Mouse (Mus musculus) E14TG2a.4 (cell line): Measurements from ENCODE around the gene 1700017B05Rik.

Experiments
- H3K27me3 ChIP-seq: 2 replicates; pipeline ENCODE4 v1.6.1; 2014; ENCODE audit warnings: low read length, control low read depth; ENCODE audit not compliant: insufficient read depth
- H3K36me3 ChIP-seq: 2 replicates; pipeline ENCODE4 v1.6.1; 2014; ENCODE audit warnings: low read length, control low read depth; ENCODE audit not compliant: insufficient read depth
- H3K4me1 ChIP-seq: replicated peaks from 2 replicates; pipeline ENCODE4 v1.6.1; 2014; ENCODE audit warnings: low read depth, low read length, control low read depth
- H3K4me3 ChIP-seq: replicated peaks from 2 replicates; pipeline ENCODE4 v1.5.1; 2014; ENCODE audit warnings: mild to moderate bottlenecking, low read length
- H3K9me3 ChIP-seq: 2 replicates; pipeline ENCODE4 v1.6.1; 2014; ENCODE audit warnings: low read length, control low read depth
- CTCF ChIP-seq: conservative IDR thresholded peaks from 2 replicates; pipeline ENCODE4 v1.5.1; 2014; ENCODE audit warnings: low read length
- NANOG ChIP-seq: IDR thresholded peaks from 2 replicates; pipeline ENCODE4 v1.6.1; 2014; ENCODE audit warnings: borderline replicate concordance, low read length, mixed read lengths
- POU5F1 ChIP-seq: IDR thresholded peaks from 2 replicates; pipeline ENCODE4 v1.6.1; 2014; ENCODE audit warnings: low read length, borderline replicate concordance

The 1700017B05Rik gene

GRCm38 (mm10) chr9:57248030-57248942 lies 14.1 kb downstream of the 1700017B05Rik start:
- Histone ChIP-seq H3K36me3 (peaks cover 28% of the 10 kb centered on the region), H3K4me1 (peaks cover 54% of the 10 kb centered on the region), H3K27me3 (peaks cover 7% of the 10 kb centered on the region; the same call in 1 of the 2 replicates), H3K9me3 (peaks cover 15% of the 10 kb centered on the region), H3K4me3 (no peak overlapping the region)
- no peak for TF ChIP-seq POU5F1
- TF ChIP-seq NANOG, result no peak
- TF ChIP-seq CTCF, result no peak

GRCm38 (mm10) chr9:57247201-57247671 lies 15.2 kb downstream of the 1700017B05Rik start:
- peaks cover 15% of the 10 kb centered on the region for H3K9me3 ChIP-seq
- H3K27me3 ChIP-seq, result peaks cover 7% of the 10 kb centered on the region; the same call in 1 of the 2 replicates
- H3K4me1 ChIP-seq, result peaks cover 62% of the 10 kb centered on the region
- no peak overlapping the region for H3K4me3 ChIP-seq
- TF ChIP-seq CTCF (no peak), POU5F1 (no peak), NANOG (no peak)
- peaks cover 18% of the 10 kb centered on the region for H3K36me3 ChIP-seq

- TF ChIP-seq POU5F1 (no peak), NANOG (no peak), CTCF (no peak)
- Histone ChIP-seq H3K4me1 (peaks cover 57% of the 10 kb centered on the region), H3K9me3 (peaks cover 11% of the 10 kb centered on the region), H3K4me3 (no peak overlapping the region), H3K36me3 (peaks cover 10% of the 10 kb centered on the region), H3K27me3 (peaks cover 11% of the 10 kb centered on the region)
Measured at GRCm38 (mm10) chr9:57246482-57246881, 15.9 kb downstream of the 1700017B05Rik start.

- Histone ChIP-seq H3K36me3 (no peaks in the 10 kb centered on the region), H3K4me3 (peak overlapping the region; percentile 17; the same call in 1 of the 2 replicates), H3K9me3 (no peaks in the 10 kb centered on the region), H3K27me3 (peaks cover 19% of the 10 kb centered on the region), H3K4me1 (peaks cover 59% of the 10 kb centered on the region)
- TF ChIP-seq POU5F1 (no peak), NANOG (peak; percentile 37; the same call in 1 of the 2 replicates), CTCF (no peak)
Measured at GRCm38 (mm10) chr9:57244106-57244685, 18.2 kb downstream of the 1700017B05Rik start.

- TF ChIP-seq NANOG, result no peak
- no peak for TF ChIP-seq CTCF
- TF ChIP-seq POU5F1, result no peak
- H3K4me1 ChIP-seq, result peaks cover 57% of the 10 kb centered on the region
- H3K9me3 ChIP-seq, result no peaks in the 10 kb centered on the region
- H3K36me3 ChIP-seq, result no peaks in the 10 kb centered on the region
- no peak overlapping the region for H3K4me3 ChIP-seq
- H3K27me3 ChIP-seq, result peaks cover 19% of the 10 kb centered on the region
Measured at GRCm38 (mm10) chr9:57242916-57243315, 19.5 kb downstream of the 1700017B05Rik start.

GRCm38 (mm10) chr9:57241111-57241510 lies 21.3 kb downstream of the 1700017B05Rik start:
- Histone ChIP-seq H3K36me3 (no peaks in the 10 kb centered on the region), H3K4me3 (no peak overlapping the region)
- TF ChIP-seq NANOG (no peak), POU5F1 (no peak), CTCF (no peak)

GRCm38 (mm10) chr9:57238220-57238619 lies 24.2 kb downstream of the 1700017B05Rik start:
- no peaks in the 10 kb centered on the region for H3K9me3 ChIP-seq
- no peak for TF ChIP-seq NANOG
- H3K4me3 ChIP-seq, result no peak overlapping the region
- peaks cover 25% of the 10 kb centered on the region for H3K4me1 ChIP-seq
- peaks cover 13% of the 10 kb centered on the region; the same call in 1 of the 2 replicates for H3K27me3 ChIP-seq
- H3K36me3 ChIP-seq, result no peaks in the 10 kb centered on the region

More at GRCm38 (mm10) chr9:57241111-57241510, 21.3 kb downstream of the 1700017B05Rik start:
- Histone ChIP-seq H3K27me3 (peaks cover 19% of the 10 kb centered on the region), H3K9me3 (no peaks in the 10 kb centered on the region), H3K4me1 (peaks cover 47% of the 10 kb centered on the region)

GRCm38 (mm10) chr9:57237705-57238104 lies 24.7 kb downstream of the 1700017B05Rik start:
- TF ChIP-seq CTCF, result no peak
- no peak for TF ChIP-seq POU5F1
- no peak for TF ChIP-seq NANOG
- Histone ChIP-seq H3K4me3 (no peak overlapping the region), H3K9me3 (no peaks in the 10 kb centered on the region), H3K27me3 (peaks cover 13% of the 10 kb centered on the region; the same call in 1 of the 2 replicates), H3K36me3 (no peaks in the 10 kb centered on the region), H3K4me1 (peaks cover 19% of the 10 kb centered on the region)

- TF ChIP-seq POU5F1 (no peak), NANOG (no peak), CTCF (no peak)
- H3K9me3 ChIP-seq, result no peaks in the 10 kb centered on the region
- no peaks in the 10 kb centered on the region for H3K36me3 ChIP-seq
- no peak within 1 kb of the TSS for H3K4me3 ChIP-seq
- 0 out of 2 replicates have a peak, but pooled peaks cover 6% of the 10 kb centered on the region for H3K27me3 ChIP-seq
- H3K4me1 ChIP-seq, result peaks cover 13% of the 10 kb centered on the region
Measured at GRCm38 (mm10) chr9:57236256-57236655, 26.2 kb downstream of the 1700017B05Rik start, which contains the start of gene Trcg1. Trcg1 (plus strand) TSS chr9:57236556.
